Mouse (Mus musculus) NIH3T3 (cell line): ENCODE results near the gene AI661453.
A peak's percentile ranks its signal among the peaks of the same experiment; 100 is the strongest.

ENCODE experiments used
- DNase-seq: peaks from one replicate; pipeline ENCODE4 v3.0.0-alpha.2; 2012; ENCODE audit warnings: low read depth

The AI661453 gene

DNA sequence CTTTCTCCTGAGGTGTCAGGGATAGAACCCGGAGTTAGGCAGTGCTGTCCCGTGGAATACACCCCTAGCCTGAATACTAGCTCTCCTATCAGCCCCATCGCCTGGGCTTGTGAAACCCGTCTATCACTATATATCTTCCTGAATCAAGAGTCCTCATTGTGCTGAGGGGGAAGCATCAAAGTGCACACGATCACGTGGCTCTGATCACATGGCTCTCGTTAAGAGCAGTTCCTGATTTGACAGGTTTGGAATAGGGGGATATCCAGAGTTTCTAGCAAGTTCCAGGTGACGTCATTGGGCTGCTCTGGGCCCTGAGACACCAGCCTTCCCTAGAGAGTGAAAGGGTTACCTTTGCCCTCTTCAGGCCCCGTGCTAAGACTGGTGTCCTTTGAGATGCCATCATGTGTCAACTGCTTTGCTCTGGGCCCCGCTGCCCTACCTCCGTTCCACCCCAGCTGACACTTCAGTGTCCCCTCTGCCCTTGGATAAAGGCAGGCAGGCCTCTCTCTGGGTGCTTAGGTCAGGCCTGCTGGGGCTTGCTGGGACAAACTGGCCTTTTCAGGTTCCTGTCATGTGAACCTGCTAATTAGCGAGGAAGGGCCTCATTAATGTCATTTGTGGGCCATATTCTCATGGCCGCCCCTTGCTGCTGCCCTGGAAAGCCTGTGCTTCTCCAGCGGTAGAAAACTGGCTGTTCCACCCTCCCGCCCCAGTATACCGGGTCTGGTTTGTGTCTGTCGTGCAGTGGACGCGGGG lies 5.1 kb downstream of the AI661453 start:
- no peak for DNase-seq

DNA sequence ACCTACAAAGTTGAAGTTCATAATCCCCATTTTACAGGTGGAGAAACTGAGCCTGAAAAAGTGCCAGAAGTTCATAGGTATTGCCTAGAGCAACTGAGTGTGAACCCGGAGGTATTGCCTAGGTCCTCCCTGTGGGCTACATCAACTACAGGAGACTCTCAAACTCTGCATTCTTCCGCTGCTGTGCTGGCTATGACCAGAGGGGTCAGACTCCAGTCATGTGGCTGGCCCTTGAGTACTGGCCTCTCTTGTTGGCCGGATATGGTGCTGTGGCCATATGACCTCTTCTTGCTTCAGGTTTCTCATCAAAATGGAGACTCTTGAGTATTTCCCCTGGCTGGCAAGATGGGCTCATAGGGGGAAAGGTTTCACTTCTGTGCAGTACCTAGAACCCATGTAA lies 5.9 kb downstream of the AI661453 start:
- DNase-seq: no peak

DNA sequence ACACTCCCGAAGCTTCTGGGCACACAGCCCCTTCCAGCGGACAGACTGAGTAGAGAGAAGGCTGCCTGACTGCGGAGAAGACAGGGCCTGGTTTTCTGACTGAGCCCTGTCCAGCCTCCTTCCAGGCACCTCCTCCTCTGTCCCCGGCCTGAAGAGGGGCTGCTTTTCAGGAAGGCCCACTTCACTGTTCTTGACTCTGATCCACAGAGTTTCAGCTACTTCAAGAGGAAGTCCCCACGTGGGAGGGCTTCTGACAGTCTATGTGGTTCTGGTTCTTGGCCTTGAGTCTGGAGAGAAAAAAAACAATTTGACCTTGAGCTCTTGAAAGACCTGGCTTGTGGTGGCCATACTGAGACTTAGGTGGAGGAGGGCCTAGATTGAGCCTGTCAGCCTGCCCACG lies 7.7 kb downstream of the AI661453 start:
- DNase-seq: no peak

DNA sequence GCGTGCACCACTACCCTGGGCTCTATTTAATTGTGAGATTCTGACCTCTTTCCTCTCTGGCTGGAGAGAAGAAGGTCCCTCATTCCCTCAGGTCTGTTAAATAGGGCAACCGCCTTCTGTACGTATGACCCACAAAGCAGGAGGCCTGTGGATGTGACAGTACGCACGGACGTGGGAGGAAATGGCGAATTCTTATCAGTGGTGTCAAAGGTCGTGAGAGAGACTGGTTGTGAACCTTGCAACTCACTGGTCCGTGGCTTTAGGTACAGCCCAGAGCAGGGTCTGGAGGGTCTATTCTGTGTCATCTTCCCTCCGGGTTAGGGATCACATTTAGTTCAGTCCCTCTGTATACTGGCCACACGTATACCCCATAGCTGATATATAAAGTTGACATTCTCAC lies 9.1 kb downstream of the AI661453 start:
- DNase-seq: no peak

DNA sequence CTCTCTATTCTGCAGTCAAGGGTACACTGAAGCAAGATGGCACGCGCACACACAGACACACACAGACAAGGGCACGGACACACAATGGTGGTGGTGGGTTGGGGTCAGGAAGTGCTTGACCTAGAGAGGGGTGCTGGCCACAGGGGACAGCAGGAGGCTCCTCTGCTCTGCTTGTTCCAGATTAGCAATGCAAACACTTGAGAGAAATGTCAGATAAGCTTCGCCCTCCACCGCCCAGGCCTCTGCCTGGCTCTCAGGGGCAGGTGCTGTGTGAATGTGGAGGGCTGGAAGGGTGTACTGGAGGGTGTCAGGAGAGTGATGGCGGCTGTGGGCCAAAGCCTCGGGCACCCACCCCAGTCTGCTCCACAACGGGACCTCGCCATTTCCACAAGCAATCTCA lies 9.6 kb downstream of the AI661453 start:
- DNase-seq: no peak

DNA sequence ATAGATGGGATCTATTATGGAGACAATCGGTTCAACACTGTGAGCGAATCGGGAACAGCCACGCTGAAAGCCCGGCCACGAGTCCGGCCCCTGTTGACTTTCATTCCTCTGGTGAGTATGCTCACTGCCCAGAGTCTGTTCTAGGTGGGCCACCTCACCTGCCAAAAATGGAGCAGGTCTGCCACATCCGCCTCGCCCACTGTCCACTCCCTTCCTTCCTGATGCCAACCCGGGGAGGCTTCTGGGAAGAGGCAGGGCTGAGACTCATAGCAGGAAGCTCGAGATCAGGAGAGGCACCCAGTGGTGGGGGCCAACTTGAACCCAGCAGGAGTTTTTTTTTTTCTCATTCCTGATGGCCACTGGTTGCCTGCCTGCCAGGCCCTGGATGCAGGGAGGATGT lies 10.1 kb downstream of the AI661453 start:
- no peak for DNase-seq

DNA sequence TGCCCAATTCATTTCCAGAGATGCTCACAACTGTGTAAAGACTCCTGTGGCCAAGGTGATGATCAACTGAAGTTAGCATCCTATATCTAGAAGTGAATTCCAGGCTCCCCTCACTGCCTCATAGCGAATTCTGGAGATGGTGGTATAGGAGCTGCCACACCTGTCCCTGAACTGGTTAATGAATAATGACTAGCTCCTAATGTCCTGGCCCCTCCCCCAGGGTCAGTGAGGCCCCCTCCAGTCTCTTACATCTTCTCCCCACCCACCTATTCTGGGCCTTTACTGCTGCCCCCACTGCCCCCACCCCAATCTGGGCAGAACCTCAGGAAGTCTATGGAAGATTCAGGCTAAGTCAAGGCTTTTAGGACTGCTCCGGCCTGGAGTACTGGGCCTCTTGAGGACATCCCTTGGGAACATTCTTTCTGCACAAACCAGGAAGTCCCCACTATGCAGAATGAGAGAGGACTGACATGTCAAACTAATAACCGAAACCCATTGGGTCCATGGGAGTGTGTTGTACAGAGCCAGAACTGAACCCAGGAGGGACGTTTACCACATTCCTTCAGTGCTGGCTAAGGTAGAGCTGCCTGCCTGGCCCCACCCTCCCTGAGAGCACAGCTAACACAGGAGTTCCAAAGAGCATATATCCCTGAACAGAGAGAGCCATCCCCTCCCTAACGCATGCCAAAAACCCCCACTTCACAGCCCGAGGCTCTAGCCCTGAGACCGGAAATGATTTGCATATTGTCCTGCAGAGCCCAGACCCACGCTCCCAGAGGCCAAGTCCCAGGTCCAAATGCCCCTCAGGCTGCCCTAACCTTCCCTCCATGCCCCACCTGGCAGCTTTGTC lies 12.3 kb downstream of the AI661453 start:
- no peak for DNase-seq

DNA sequence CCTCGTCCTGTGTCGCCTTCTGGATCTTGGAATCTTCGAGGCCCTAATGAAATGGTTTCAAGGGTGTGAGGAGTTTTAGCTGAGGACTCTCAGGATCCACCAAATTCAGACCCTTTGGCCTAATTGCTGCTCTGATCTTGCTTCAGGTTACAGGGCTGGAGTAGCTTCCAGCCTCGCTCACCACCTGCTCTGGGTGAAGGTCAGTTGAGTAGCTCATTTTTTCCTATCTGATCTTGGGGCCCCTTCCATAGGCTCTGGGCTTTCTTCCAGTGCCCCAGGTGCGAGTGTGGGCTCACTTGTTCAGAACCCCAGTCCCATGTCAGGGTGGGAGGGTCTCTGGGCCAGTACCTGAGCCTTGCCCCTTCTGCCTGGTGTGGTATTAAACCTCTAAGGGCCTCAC lies 13.0 kb downstream of the AI661453 start:
- DNase-seq: no peak

DNA sequence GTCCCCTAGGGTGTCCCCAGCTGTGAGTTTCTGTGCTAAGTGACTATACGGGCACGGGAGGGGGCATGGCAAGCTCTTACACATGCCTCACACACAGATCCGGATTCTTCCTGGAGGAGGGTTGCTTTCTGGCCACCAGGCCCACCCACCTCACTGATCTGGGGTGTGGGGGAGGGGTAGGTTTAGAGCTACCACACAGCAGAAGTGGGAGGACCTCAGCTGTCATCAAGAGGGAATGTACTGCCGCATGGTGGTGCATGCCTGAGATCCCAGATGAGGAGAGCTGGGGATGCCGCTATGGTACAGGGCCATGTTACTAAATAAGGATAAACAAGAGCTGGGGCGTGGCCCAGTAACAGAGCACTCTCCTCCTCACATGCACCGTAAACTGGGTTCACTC lies 13.8 kb downstream of the AI661453 start:
- DNase-seq: no peak

DNA sequence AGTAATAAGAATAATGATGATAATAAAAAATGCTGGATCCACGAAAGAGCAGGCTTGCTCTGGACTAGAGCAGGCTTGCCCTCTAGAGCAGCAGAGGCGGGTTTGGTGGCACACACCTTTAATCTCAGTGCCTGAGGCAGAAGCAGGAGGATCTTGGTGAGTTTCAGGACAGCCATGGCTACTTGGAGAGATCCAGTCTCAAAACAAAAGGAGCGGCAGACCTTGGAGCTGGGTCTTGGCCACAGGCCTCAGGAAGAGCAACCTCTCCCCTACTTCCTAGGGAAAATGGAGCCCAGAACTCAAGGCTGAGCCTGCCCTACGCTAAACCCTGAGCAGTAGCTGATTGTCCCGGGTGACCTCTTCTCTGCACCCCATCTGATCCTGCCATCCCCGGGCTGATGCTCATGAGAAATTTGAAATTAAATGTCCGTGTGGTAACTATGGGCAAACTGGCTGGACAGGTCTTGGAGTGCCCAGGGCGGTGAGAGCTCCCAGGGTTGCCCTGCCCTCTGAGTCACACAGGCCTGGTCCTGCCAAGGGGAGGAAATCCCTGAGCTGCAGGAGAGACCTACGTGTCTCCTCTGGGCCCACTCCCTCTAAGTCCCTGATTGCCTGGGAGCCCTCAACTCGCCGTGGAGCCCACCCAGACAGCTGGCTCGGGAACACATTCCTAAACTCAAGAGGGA lies 14.6 kb downstream of the AI661453 start:
- DNase-seq: peak; percentile 21

DNA sequence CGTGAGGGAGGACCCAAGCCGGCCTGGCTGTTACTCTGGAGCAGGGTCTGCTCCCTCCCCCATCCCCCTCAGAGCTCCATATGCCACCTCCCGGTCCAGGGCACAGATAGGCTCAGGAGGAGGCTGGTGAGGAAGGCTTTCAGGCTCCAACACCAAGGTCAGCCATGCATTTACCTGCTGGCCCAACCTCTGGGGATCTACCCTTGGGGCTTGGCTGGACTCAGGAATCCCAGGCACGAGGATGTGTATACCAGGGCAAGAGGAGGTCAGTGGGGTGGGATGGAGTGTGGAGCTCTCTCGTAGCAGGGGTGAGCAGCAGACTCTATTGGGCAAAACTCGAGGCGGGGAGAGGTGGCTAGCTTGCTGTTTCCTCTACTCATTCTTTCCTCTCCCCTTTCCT lies 16.5 kb downstream of the AI661453 start:
- no peak for DNase-seq

DNA sequence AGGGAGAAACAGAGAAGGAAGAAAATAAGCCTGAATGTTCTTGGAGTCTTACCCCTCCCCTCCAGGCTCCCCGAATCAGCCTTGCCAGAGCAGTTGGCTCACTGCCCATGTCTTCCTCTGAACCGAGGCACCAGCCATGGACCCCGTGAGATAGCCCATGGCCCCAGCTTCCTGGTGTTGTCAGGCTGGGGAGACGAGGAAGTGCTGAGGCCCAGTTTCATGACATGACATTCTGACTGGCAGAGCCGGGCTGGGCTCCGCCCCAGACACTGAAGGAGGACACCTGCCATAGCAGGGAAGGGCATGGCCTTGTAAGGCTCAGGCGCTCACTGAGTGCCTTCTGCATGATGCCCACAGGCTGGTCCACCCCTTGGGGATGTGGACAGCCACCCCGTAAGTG lies 18.3 kb downstream of the AI661453 start:
- DNase-seq: no peak

DNA sequence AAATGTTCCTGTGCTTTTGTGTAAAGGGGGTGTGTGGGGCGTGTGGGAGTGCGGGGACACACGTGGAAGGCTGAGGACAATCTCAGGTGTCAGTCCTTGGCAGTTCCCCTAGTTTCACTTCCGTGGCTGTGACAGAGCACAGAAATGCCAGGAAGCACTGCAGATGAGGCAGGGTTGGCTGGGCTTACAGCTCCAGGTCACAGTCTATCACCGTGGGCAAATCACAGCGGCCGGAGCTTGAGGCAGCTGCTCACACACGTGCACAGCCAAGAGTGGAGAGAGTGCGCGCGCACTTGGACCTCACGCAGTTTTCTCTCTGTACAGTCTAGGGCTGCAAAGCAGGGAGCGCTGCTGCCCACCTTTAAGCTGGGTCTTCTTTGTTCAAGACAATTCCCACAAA lies 21.9 kb downstream of the AI661453 start:
- no peak for DNase-seq

DNA sequence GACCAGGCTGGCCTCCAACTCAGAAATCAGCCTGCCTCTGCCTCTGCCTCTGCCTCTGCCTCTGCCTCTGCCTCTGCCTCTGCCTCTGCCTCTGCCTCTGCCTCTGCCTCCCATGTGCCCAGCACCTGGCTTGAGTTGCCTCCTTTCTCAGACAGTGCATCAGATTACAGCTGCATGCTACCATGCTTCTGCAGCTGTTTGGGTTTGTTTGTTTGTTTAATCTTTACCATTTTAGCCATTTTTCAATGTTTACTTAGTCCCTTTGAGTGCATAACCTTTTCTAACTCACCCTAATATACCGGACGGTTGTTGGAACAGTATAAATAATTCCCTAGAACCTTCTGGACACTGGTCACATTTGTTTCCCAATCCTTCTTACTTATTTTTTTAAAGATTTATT lies 22.5 kb downstream of the AI661453 start:
- no peak for DNase-seq

DNA sequence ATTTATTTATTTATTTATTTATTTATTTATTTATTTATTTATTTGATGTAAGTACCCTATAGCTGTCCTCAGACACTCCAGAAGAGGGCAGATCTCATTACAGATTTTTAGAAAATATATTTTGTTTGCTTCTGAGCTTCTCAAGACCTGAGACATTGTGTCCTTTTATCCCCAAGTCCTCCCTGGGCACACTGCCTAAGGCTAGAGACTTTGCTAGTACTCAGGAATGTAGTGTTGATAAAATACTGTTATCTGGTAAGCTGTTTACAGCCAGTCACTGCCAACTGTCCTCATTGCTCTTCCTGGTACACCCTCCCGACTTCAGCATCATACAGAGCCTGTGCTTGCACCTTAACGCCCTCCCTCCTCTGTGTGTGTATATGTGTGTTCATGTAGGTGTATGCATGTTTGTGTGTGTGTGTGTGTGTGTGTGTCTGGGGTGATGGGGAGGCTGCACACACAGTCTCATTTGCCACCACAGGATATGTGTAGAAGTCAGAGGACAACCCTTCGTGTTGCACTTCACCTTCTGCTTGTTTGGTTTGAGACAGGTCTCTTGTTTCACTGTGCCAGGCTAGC lies 23.0 kb downstream of the AI661453 start:
- no peak for DNase-seq

DNA sequence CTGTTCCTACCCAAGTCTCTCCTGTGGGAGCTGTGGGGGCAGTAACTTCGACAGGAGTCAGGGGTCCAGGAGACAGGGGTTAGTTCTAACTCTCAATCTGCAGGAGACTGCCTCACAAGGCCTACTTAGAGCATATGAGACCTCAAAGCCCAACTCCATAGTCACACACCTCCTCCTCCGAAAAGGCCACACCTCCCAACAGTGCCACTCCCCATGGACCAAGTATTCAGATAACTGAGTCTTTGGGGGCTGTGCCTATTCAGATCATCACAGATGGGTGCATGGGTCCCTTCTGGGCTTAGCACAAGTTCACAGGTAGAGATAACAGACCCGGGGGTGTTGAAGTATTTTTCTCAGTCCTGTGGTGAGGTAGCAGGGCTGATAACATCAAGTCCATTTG lies 25.3 kb downstream of the AI661453 start:
- DNase-seq: no peak

DNA sequence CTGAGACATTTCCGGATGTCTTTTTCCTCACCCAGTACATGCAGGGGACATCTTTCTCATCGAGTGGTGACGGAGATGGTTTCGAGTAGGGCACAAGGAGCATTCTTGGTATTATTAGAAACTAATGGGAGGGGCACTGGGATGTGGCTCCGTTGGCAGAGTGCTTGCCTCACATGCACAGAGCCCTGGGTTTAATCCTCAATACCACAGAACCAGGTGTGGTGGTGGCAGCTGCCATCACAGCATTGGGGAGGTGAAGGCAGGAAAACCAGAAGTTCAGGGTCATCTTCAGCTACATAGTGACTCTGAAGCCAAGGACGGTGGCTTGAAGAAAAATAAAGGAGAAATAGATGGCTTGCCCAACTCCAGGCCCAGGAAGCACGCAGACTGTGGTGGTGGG lies 25.8 kb downstream of the AI661453 start:
- no peak for DNase-seq

DNA sequence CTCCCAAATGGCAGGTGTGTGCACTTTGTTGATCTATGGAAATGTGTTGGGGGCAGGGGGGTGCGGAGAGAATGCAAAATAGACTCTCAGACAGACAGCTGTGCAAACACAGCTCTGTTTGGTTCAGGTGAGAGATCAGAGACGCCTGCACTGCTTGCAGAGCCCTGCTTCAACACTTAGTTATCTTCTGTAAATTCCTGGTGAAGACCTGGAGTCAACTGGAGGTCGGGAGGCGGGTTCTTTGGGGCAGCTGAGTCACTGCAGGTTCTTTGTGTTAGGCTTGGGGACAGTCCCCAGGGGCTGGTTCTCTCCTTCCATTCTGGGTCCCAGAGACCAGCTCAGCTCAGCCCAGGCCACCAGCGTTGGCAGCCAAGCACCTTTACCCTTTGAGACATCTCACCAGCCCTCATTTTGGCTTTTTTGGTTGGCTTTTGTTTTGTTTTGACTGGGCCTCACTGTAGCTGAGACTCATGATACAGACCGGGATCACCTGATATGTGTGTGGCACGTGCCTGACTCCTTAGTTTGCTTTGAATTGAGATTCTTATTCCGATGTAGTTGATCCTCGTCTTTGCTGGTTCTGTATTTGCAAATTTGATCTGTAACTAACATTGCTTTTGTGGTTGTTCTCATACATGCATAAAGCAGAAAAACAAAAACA lies 26.4 kb downstream of the AI661453 start:
- DNase-seq: no peak

DNA sequence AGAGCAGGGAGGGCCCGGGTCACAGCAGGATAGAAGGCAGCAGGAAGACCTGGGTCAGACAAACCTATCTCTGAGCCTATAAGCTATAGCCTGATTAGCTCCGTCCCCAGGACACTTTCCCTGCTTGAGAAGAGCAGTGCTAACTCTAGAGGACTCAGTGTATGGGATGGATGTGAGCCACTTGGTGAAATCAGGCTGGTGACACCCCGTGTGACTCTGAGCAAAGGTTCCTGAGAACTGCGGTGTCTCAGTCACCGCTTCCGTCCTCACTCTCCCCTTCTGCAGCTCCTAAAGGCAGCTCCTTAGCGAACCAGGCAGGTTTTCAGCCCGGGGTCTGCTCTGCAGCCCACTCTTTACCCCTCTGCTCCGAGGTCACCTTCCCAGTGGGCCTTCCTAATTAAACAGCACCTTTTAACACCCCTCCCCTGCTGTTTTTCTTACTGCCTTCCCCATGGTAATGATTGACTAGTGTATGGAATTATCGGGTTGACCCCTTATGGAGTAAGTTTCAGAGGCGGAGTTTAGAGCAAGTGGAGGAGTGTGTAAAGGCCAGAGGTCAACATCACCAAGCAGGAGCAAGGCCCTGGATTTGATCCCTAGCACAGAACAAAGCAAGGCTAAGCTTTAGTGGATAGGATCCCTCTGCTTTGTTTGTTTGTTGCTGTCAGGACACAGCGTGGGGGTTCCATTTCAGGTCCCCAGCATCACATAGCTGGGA lies 28.0 kb downstream of the AI661453 start:
- no peak for DNase-seq

DNA sequence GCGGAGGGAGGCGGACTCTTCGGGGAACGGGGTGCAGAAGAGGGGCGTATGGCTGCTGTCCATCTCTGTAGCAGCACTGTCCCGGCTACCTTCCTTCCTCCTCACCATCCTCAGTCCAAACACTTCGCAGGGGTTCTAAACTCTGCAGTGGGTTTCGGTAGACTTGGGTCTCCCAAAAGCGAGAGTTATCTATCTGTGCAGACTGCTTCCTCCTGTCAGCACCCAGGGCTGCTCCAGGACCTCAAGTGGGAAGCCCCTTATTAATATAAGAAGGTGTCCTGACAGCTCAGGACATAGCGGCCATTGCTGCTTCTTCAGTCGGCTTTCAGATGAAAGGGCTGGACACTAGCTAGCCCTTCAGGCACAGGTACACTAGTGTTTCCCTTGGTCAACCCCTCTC lies 28.6 kb downstream of the AI661453 start:
- no peak for DNase-seq

DNA sequence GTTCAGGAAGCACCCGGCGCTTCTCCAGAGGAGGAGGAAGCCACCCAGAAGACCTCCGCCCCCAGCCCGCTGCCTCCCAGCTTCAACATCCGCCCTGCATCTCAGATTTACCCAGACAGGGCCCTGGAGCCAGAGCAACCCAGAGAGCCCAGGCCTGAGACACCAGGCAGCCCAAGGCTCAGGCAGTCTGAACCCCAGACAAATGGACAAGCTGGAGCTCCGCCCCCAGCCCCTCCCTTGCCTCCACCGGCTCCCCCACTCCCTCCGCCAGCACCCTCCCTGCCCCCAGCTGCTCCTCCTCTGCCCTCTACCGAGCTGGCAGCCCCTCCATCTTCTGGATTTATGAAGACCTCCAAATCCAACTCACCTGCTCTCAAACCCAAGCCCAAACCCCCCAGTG lies 29.9 kb downstream of the AI661453 start:
- no peak for DNase-seq
